Mouse (Mus musculus) fat pad, adult 2 months (tissue): ENCODE results near the gene Smim14.
A peak's percentile ranks its signal among the peaks of the same experiment; 100 is the strongest.
"Not testable (repeated sequence)": the region's sequence is repeated elsewhere in the genome, so short reads cannot be mapped to it uniquely, and the experiment has no call there.

Experiments used
- DNase-seq: peaks from one replicate; pipeline ENCODE4 v3.0.0-alpha.2; 2011; ENCODE audit warnings: low read depth, low spot score; ENCODE audit errors: extremely low read depth

The Smim14 gene

DNA sequence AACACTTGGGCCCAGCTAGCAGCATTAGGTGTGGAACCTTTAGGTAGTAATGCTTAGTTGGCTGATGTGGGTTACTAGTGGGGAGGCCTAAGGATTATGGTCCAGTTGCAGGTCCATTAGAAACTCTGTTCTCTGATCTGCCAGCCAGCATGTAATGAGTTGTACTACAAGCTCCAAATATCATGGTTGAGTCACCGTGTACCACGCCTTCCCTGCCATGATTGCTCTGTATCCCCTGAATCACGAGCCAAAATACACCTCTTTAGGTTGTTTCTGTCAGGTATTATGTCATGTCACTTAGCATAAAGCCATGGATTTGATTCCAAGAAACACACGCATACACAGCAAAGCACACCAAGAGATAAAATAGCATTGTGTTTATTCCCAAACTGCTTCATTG lies 12.2 kb downstream of the Smim14 start:
- peak; percentile 56 for DNase-seq

GRCm38 (mm10) chr5:65521803-65522202 lies 15.2 kb downstream of the Smim14 start:
- no peak for DNase-seq

GRCm38 (mm10) chr5:65514635-65515278 lies 22.2 kb downstream of the Smim14 start:
- DNase-seq = no peak

- no peak for DNase-seq
These were observed 23.5 kb downstream of the Smim14 start for GRCm38 (mm10) chr5:65513506-65513905.

- no peak for DNase-seq
These were observed 28.6 kb downstream of the Smim14 start for GRCm38 (mm10) chr5:65508395-65508794.

DNA sequence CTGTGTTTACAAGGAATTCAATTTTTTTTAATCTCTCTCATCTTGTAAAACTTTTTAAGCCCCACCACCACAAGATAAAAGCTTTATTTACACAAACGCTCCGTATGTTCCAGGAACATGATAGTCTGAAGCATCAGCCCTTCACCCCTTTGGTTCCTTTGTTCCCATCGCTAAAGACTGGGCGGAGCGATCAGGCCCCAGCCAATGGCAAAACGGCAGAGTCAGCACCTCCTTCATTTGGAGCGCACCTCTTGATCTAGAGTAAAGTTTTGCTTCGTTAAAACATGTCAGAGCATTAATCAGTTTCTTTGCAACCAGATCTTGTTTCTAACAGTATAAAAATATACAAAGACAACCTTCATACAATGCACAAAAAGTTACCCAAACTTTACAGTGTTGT lies 31.2 kb downstream of the Smim14 start:
- no peak for DNase-seq

DNA sequence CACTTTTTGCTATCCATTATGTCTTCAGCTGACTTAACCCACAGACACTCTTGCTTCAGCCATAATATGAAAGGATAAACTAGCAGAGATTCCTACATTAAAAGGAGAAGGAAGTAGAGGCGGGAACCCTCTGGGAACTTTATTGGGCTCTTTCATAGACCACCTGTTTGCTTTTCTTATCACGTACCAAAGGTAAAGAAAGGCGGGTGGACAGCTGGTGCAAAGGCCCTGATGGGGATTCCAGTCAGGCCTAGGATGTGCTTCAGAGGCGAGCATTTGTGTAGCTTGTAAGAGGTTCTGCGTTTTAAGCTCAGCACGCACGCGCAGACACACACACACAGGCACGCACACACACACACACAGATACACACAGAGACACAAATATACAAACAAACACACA lies 35.6 kb downstream of the Smim14 start:
- no peak for DNase-seq

DNA sequence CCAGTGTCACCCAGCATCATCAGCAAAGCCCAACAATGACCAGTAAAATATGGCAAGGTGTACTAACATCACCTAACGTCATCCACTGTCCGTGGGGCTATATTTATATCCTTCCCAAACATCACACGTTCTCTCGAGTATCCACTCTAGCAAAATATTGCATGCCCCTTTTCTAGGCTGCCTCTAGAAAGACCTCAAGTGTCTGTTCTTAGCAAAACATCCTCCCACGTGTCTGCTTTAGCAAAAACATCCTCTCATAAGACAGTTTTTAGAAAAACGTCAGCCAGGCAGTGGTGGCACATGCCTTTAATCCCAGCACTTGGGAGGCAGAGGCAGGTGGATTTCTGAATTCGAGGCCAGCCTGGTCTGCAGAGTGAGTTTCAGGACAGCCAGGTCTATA lies 36.8 kb downstream of the Smim14 start:
- no peak for DNase-seq

GRCm38 (mm10) chr5:65492716-65493531 lies 44.1 kb downstream of the Smim14 start, which contains the start of gene Gm43552:
Gene Gm43552, minus strand, starts transcription at chr5:65492833.
- no peak for DNase-seq

GRCm38 (mm10) chr5:65491767-65492715 lies 44.9 kb downstream of the Smim14 start:
- no peak for DNase-seq

GRCm38 (mm10) chr5:65489830-65490229 lies 47.2 kb downstream of the Smim14 start:
- DNase-seq = no peak

GRCm38 (mm10) chr5:65488725-65489124 lies 48.3 kb downstream of the Smim14 start:
- DNase-seq = no peak

GRCm38 (mm10) chr5:65487381-65487780 lies 49.6 kb downstream of the Smim14 start:
- DNase-seq = no peak

DNA sequence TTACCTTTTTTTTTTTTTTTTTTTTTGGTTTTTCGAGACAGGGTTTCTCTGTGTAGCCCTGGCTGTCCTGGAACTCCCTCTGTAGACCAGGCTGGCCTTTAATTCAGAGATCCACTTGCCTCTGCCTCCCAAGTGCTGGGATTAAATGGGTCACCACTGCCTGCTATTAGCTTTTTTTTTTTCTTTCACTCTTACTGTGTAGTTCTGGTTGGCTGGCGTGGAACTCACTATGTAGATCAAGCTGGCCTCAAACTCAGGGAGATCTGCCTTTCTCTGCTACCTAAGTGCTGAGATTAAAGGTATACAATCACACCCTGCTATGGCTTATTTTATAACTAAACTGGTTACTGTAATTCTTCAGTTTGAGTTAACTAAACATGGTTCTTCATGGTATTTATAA lies 50.5 kb downstream of the Smim14 start:
- no peak for DNase-seq

GRCm38 (mm10) chr5:65482996-65483395 lies 54.0 kb downstream of the Smim14 start:
- no peak for DNase-seq

DNA sequence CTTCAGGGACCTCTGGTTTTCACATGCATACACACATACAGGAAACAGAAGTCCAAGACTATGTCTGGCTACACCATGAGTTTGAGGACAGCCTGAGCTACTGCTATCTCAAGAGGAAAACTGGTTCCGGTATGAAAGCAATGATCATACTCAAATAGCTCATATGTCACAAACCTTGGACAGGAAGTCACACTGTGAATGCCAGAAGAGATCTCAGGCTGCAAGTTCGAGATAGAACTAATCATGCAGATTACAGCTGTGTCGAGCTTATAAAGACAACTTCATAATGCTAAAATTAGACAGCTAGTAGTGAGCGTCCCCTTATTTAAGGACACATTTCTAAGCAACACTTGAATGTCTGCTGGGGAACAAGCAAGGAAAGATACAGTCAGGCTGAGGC lies 56.5 kb downstream of the Smim14 start:
- DNase-seq = no peak

GRCm38 (mm10) chr5:65479681-65480445 lies 57.1 kb downstream of the Smim14 start:
- no peak for DNase-seq

GRCm38 (mm10) chr5:65478224-65478623 lies 58.8 kb downstream of the Smim14 start:
- DNase-seq = no peak

GRCm38 (mm10) chr5:65476739-65477138 lies 60.2 kb downstream of the Smim14 start:
- DNase-seq = not testable (repeated sequence)

GRCm38 (mm10) chr5:65475806-65476205 lies 61.2 kb downstream of the Smim14 start:
- DNase-seq = no peak

DNA sequence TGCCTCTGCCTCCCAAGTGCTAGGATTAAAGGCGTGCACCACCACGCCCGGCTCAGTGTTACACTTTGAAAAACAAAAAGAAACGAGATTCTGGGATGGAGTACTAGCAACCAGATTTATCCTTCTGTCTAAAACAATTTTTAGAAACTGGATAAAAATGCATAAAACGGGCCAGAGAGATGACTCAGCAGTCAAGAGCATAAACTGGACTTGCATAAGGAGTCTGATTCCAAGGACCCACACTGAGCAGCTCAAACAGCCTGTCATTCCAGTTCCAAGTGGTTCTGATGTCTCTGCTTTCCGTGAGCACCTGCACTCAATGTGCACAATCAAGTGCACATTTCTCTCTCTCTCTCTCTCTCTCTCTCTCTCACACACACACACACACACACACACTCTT lies 67.2 kb downstream of the Smim14 start:
- no peak for DNase-seq
